Mouse (Mus musculus) limb, embryonic 10.5 days (tissue): ENCODE results near the gene Lama5. TPM values are rescaled to one million over a fixed set of nuclear protein-coding genes. Genes with fewer than 3 reads are reported as not detected.

Experiments
- DNase-seq: peaks from one replicate; pipeline ENCODE4 v3.0.0-alpha.2; 2017; ENCODE audit warnings: low spot score
- H3K27ac ChIP-seq: fragments of 300-500 bp; sonication (generic); 2 replicates; pipeline ENCODE4 v1.5.1; 2016; ENCODE audit warnings: mild to moderate bottlenecking
- H3K27me3 ChIP-seq: fragments of 300-500 bp; sonication (generic); 2 replicates; pipeline ENCODE4 v1.6.1; 2016; ENCODE audit warnings: low read depth, mild to moderate bottlenecking; ENCODE audit not compliant: poor library complexity, severe bottlenecking
- H3K36me3 ChIP-seq: fragments of 300-500 bp; sonication (generic); 2 replicates; pipeline ENCODE4 v1.6.1; 2016; ENCODE audit warnings: mild to moderate bottlenecking, moderate library complexity
- H3K4me1 ChIP-seq: fragments of 300-500 bp; sonication (generic); 2 replicates; pipeline ENCODE4 v1.6.1; 2016
- H3K4me3 ChIP-seq: fragments of 300-500 bp; sonication (generic); 2 replicates; pipeline ENCODE4 v1.5.1; 2016; ENCODE audit warnings: mild to moderate bottlenecking, moderate library complexity
- H3K9me3 ChIP-seq: fragments of 300-500 bp; sonication (generic); replicated peaks from 2 replicates; pipeline ENCODE4 v1.6.1; 2016; ENCODE audit warnings: mild to moderate bottlenecking
- WGBS: fragments of 180-500 bp; shearing (Covaris S2); methylation state at CpG from one replicate; pipeline ENCODE4 v1.1.7; 2016; 5-methylcytosine and 5-hydroxymethylcytosine counted together
- polyA plus RNA-seq: library from polyadenylated mRNA; unstranded; fragments of >200 nt; fragmentation: Nextera tagmentation; extraction: Ambion mirVana; gene quantifications from 2 replicates; pipeline ENCODE4 v1.2.1, GENCODE M21; 2016

Gene Lama5
- polyA plus RNA-seq, 1 experiment from 2014 or later: 18.2 TPM

DNA sequence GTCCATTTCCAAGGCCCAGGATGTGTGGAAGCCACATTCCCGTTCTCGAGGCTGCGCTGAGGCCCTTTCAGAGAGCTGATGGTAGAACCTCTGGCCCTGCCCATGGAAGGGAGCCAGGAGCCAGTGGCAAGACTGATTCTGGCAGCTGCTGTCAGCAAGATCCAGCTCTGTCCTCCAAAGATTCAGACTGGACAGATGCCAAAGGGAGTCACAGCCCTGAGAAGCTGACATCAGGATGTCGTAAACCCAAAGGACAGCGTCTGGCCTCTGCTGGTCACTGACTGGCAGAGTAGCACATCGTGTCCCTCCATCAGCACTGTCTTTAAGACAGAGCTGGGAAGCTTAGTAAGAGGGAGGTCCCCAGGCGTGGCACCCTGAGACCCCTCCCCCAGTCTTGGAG is 2.9 kb upstream of the Lama5 start:
- H3K4me3 ChIP-seq: no peak overlapping the region
- peaks cover 37% of the 10 kb centered on the region for H3K27me3 ChIP-seq
- no peaks in the 10 kb centered on the region for H3K9me3 ChIP-seq
- no peak for DNase-seq
- peaks cover 60% of the 10 kb centered on the region for H3K4me1 ChIP-seq
- peak overlapping the region; percentile 71; the same call in 1 of the 2 replicates for H3K27ac ChIP-seq
- H3K36me3 ChIP-seq: no peaks in the 10 kb centered on the region
- 51% methylated on average over 7 of the region's 7 CpGs for WGBS

DNA sequence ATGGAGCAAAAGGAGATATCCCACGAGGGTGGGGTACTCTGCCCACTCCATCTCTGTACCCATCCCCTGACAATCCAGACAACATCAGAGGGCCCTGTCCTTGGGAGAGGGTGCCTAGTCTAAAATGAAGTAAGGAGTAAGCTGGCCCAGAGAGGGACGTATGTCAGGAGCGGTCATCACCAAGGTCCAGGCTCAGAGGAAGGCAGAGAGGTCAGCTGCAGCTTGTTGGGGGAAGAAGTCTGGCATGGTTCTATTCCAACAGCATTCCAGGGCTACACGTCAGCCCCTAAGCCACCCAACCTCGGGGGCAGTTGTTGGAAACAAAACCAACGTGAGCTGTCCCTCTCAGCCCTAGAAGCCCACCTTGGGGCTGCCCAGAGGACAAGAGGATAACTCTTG is 2.4 kb upstream of the Lama5 start:
- WGBS: 53% methylated on average over 6 of the region's 6 CpGs
- Histone ChIP-seq H3K36me3 (no peaks in the 10 kb centered on the region), H3K9me3 (no peaks in the 10 kb centered on the region), H3K27me3 (peaks cover 42% of the 10 kb centered on the region), H3K27ac (peak overlapping the region; percentile 71), H3K4me1 (peaks cover 65% of the 10 kb centered on the region), H3K4me3 (peak overlapping the region; percentile 41; the same call in 1 of the 2 replicates)
- DNase-seq: no peak

DNA sequence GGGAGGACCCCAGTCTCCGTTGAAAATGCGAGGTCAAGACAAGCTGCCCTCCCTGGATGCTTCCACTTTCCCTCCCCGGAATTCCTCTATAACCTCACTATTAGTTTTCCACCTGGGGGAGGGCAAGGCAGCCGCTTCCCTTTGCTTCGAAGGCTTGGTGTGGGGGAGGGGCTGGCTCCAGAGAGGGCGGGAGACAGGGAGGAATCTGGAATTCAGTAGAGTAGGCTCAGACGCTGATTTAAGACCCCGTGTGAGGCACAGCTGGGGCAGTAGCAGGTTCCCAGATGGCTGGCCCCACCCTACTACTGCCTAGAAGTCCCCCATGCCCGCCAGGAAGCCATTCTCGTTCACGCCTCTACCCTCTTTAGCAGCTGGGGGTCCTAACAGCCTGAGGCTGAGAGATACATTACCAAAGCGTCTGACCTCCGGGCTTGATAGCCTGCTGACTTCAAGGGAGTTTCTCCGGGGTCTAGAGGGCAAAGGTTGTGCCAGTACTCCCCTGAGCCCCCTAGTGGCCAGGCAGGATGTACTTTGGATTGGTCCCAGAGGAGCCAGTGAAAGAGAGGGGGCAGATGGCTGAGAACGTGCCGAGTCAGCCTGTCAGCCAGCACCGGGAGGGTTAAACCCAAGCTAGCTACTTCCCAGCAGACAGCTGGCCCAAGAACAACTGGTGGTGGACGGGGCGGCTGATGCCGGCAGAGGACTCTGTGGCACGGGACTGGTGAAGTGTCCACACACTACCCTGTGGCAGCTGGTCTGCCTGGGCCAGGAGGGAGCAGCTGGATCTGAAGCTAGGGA is 1.8 kb upstream of the Lama5 start:
- DNase-seq: peak; percentile 81
- Histone ChIP-seq H3K27me3 (peaks cover 45% of the 10 kb centered on the region), H3K27ac (peak overlapping the region; percentile 71), H3K4me1 (peaks cover 70% of the 10 kb centered on the region), H3K36me3 (no peaks in the 10 kb centered on the region), H3K9me3 (no peaks in the 10 kb centered on the region), H3K4me3 (peak overlapping the region; percentile 41)
- WGBS: under 1% methylated on average over 21 of the region's 21 CpGs

DNA sequence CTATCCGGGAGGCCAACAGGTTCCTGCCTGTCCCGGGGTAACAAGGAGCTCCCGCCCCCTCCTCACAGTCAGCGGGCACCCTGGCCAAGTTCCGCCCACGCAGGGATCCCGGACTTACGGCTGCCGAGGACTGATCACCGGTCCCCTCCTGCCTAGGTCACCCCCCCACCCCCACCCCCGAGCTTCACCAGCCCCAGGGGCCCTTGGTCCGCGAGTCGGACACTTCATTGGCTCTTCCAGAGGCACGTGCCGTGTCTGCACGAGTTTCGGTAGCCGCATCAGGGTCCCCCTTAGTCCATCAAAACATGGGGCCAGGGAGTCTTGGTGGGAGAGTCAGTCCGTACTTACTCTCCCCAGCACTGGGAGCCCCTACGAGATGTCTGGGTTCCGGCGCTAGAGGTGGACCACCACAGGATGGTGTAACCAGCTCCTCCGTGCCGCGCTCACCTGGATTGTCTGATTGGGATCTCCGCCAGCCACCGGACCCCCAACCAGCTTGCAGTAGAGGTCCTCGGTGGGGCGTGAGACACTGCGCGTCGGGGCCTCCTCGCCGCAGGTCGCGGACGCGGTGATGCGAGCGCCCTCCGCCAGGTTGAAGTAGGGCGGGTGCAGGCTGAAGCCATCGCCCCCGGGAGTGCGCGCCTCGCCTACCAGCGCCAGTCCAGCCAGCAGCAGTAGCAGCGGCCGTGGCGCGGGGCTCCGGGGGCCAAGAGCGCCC is 456 bp downstream of the Lama5 start:
- H3K27ac ChIP-seq: peak overlapping the region; percentile 83
- H3K27me3 ChIP-seq: peaks cover 45% of the 10 kb centered on the region
- WGBS: under 1% methylated on average over 55 of the region's 55 CpGs
- no peaks in the 10 kb centered on the region for H3K9me3 ChIP-seq
- peaks cover 68% of the 10 kb centered on the region for H3K4me1 ChIP-seq
- H3K4me3 ChIP-seq: peak overlapping the region; percentile 77
- no peak for DNase-seq
- no peaks in the 10 kb centered on the region for H3K36me3 ChIP-seq

DNA sequence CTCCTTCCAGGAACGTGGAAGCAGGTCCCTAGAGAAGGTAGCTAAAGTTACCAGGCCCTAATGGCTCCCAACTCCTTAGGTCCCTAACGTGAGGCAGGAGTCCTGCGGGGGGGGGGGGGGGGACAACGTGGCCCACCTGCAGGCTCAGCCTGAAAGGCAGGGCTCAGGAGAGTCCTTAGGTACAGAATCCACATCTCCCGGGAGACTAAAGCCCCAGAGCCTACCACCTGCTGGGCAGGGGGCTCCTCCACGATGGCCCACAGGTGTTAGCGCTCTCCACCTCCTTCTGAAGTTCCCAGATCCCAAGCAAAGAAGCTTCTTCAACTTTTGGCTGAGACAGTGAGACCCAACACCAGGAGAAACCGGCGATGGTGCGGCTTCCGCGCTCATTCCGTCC is 1.0 kb downstream of the Lama5 start:
- no peaks in the 10 kb centered on the region for H3K36me3 ChIP-seq
- peak overlapping the region; percentile 83; the same call in 1 of the 2 replicates for H3K27ac ChIP-seq
- peaks cover 45% of the 10 kb centered on the region for H3K27me3 ChIP-seq
- no peaks in the 10 kb centered on the region for H3K9me3 ChIP-seq
- no peak for DNase-seq
- WGBS: under 1% methylated on average over 13 of the region's 13 CpGs
- H3K4me1 ChIP-seq: peaks cover 71% of the 10 kb centered on the region
- H3K4me3 ChIP-seq: peak overlapping the region; percentile 77

DNA sequence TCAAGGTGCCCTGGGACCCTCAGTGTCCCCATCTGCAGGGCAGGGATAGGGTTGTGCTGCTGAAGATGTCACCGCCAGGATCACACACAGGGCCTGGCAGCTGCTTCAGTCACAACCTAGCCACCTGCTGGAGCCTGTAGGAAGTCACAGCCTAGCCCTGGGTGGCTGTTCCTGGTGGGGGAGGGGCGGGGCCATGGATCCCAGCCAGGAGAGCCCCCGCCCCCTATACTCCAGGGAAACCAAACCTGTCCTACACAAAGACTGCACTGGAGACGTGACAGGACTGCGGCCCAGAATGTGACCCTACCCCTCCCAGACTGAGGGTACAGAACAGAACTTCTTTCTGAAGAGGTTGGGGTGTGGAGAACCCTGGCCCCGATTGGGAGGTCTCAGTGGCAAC is 3.4 kb downstream of the Lama5 start:
- Histone ChIP-seq H3K4me3 (no peak overlapping the region), H3K9me3 (no peaks in the 10 kb centered on the region), H3K27ac (0 out of 2 replicates have a peak overlapping the region, but pooled peaks have one; percentile 14), H3K4me1 (peaks cover 74% of the 10 kb centered on the region), H3K27me3 (peaks cover 45% of the 10 kb centered on the region), H3K36me3 (no peaks in the 10 kb centered on the region)
- 16% methylated on average over 6 of the region's 6 CpGs for WGBS
- DNase-seq: no peak

DNA sequence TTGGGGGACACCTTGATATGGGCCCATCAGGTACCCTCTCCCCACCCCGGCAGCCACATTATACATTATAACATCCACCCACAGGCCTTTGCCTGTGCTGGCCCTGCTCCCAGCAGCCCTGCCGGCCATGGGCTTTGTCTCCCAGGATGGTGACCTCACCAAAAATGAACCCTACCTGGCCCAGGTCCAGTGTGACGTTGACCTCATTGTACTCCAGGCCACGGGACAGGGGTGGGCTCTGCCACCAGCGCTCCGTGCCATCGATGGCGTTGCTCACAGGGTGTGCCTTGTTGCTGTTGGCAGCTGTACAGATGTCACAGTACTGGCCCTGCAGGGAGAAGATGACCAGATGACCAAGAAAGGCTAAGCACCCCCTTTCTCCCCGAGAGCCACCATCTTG is 4.6 kb downstream of the Lama5 start:
- Histone ChIP-seq H3K27me3 (peaks cover 33% of the 10 kb centered on the region), H3K4me1 (peaks cover 71% of the 10 kb centered on the region), H3K9me3 (no peaks in the 10 kb centered on the region), H3K27ac (no peak overlapping the region), H3K4me3 (no peak overlapping the region), H3K36me3 (no peaks in the 10 kb centered on the region)
- no peak for DNase-seq
- 95% methylated on average over 9 of the region's 9 CpGs for WGBS

DNA sequence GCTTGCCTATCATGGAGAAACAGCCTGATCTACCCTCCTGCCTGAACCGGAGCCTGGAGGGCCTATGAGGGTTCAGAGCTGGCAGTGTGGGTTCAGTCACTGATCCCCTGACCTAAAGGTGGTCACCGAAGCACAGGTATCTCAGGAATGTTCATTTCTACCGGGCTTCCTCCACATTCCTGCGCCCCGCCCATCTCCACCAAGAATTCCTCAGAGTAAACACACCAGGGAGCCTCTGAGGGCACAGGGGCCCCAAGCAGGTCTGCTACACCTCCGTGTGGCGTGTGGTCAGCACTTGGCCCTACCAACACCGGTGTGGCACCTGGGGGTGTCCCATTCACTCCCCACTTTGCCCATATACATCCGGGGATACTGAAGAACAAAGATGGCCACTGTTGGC is 5.5 kb downstream of the Lama5 start:
- DNase-seq: no peak
- no peaks in the 10 kb centered on the region for H3K9me3 ChIP-seq
- peaks cover 24% of the 10 kb centered on the region for H3K27me3 ChIP-seq
- 0 out of 2 replicates have a peak overlapping the region, but pooled peaks have one; percentile 15 for H3K27ac ChIP-seq
- WGBS: 73% methylated on average over 9 of the region's 9 CpGs
- no peak overlapping the region for H3K4me3 ChIP-seq
- peaks cover 70% of the 10 kb centered on the region for H3K4me1 ChIP-seq
- no peaks in the 10 kb centered on the region for H3K36me3 ChIP-seq

DNA sequence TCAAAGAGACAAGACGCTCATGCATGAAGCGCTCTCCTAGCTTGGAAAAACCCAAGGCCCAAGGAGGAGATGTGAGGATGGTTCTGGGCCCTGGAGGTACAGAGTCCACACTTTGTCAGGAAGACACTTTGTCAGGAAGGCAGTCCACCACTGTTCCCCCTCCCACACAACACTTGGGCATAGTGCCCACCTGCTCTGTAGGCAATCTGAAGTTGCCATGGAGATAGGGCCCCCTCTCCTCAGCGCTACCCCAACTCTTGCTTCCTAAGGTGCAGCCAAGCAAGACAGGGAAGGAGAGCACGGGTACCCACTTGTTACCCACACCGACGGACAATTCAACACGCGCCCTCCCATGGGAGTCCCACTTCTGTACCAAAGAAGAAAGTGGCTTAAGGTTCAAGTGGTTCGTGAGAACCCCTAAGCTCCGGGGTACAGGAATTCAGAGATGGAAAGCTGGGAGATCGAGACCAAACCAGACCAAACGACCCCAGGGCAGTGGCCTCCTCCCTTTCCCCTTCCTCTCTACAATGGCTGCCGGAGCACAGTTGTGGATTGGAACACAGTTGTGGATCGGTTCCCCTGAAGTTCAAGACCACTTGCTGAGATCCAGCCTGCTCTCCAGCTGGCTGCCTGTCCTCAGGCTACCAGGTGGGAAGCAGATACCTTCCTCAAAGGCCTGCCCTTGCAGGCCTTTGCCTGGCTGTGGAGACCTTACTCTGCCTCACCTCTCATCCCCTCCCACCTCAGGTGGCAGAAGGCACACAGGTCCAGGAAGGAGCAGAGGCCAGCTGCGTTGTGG is 6.3 kb downstream of the Lama5 start:
- H3K4me1 ChIP-seq: peaks cover 70% of the 10 kb centered on the region
- no peak for DNase-seq
- H3K27ac ChIP-seq: peak overlapping the region; percentile 71
- H3K9me3 ChIP-seq: no peaks in the 10 kb centered on the region
- no peaks in the 10 kb centered on the region for H3K36me3 ChIP-seq
- no peak overlapping the region for H3K4me3 ChIP-seq
- 88% methylated on average over 15 of the region's 15 CpGs for WGBS
- H3K27me3 ChIP-seq: peaks cover 16% of the 10 kb centered on the region

DNA sequence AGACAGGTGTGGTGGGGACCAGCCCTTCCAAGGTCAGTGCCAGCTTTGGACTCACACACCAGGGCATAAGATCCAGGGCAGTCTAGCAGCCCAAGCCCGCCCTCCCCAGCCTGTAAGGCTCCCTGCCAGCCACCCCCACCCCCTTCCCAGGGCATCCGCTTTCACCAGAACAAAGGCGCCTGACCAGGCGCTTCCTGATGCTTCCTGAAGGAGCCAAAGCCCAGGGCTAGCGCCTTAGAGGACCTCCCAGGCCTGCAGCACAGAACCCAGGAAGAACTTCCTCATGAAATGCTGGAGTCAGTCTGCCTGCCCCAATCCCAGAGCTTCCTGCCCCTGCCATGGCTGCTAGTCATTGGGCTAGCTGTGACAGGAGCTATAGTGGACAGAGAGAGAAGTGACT is 7.0 kb downstream of the Lama5 start:
- Histone ChIP-seq H3K27me3 (peaks cover 9% of the 10 kb centered on the region), H3K4me1 (peaks cover 71% of the 10 kb centered on the region), H3K27ac (peak overlapping the region; percentile 71)

DNA sequence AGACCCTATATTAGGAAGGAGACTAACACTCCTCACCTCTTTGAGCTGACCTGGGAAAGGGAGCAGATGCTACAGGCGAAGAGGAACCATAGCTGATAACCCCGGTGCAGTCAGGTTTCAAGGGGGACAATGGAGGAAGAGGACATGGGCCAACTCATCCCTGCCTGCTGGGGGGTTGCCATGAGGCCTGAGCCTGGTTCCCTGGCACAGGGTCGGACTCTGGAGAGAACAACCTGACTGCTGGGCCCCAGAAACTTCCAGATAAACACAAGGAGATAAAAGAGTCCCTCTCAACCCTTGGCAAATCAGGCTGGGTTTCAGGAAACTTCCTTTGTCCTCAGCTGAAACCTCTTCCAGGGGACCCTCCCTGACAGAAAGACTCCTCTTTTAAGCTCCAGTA is 7.4 kb downstream of the Lama5 start:
- Histone ChIP-seq H3K4me1 (peaks cover 67% of the 10 kb centered on the region), H3K27ac (peak overlapping the region; percentile 71)

More for the DNA sequence above, 7.0 kb downstream of the Lama5 start:
- no peak for DNase-seq
- no peak overlapping the region for H3K4me3 ChIP-seq
- 46% methylated on average over 5 of the region's 5 CpGs for WGBS
- H3K36me3 ChIP-seq: no peaks in the 10 kb centered on the region
- H3K9me3 ChIP-seq: no peaks in the 10 kb centered on the region

DNA sequence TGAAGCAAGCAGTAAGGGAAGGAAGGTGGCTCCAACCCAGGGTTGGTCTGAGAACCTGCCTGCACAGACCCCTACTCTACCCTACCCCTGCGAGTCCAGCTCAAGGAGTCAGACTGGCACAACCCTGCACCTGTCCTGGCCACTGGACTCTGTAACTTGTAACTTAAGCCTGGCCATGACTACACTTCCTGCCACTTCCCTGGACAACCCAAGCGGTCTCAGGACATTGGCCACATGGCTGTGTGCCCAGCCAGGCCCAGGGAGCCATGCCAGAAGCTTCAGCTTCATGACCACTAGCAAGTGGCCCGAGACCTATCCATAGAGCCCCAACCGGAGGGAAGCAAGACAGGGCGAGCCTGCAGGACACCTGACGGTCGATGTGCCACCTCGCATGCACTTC is 8.1 kb downstream of the Lama5 start:
- DNase-seq: no peak
- Histone ChIP-seq H3K36me3 (no peaks in the 10 kb centered on the region), H3K27ac (peak overlapping the region; percentile 71; the same call in 1 of the 2 replicates), H3K4me3 (no peak overlapping the region), H3K9me3 (no peaks in the 10 kb centered on the region), H3K4me1 (peaks cover 62% of the 10 kb centered on the region), H3K27me3 (no peaks in the 10 kb centered on the region)
- whole genome bisulfite sequencing: 94% methylated on average over 8 of the region's 8 CpGs

More for the DNA sequence above, 7.4 kb downstream of the Lama5 start:
- no peak for DNase-seq
- peaks cover 5% of the 10 kb centered on the region for H3K27me3 ChIP-seq
- 88% methylated on average over 3 of the region's 3 CpGs for whole genome bisulfite sequencing
- H3K4me3 ChIP-seq: no peak overlapping the region
- no peaks in the 10 kb centered on the region for H3K9me3 ChIP-seq
- H3K36me3 ChIP-seq: no peaks in the 10 kb centered on the region
